Comparison of ENCODE assay signal across 18 mouse cellular contexts in genomic region chr6:58879987-58880386, GRCm38 (mm10). TPM values are rescaled to one million over a fixed set of nuclear protein-coding genes. Genes with fewer than 3 reads are reported as not detected.
DNase-seq lines count a peak whose midpoint lies in the region; ATAC-seq lines count a peak whose summit lies in the region.
"Had no signal": no experiment of that assay in that cellular context is flagged by ENCODE, and none has a peak within 500 bp of the region (broad histone marks: within the 10 kb centered on the region; RNA-seq: fewer than 3 reads in every experiment).

No protein-coding gene starts in this region.

- no peaks in the 10 kb centered on the region for H3K9me3 ChIP-seq in heart, embryonic 15.5 days (replicated peaks)
- H3K9me3 ChIP-seq in liver, embryonic 12.5 days (replicated peaks) = no peaks in the 10 kb centered on the region
- H3K9me3 ChIP-seq in liver, embryonic 11.5 days (ENCODE audit: control insufficient read depth, low read length) = no peaks in the 10 kb centered on the region
- no peaks in the 10 kb centered on the region for H3K9me3 ChIP-seq in stomach, embryonic 14.5 days (ENCODE audit: control insufficient read depth, low read depth, low read length)
- H3K9me3 ChIP-seq: intestine, embryonic 15.5 days; liver, embryonic 15.5 days had no signal

- H3K4me1 ChIP-seq in heart, embryonic 15.5 days (replicated peaks) = peaks cover 7% of the 10 kb centered on the region
- 0 out of 2 replicates have a peak, but pooled peaks cover 6% of the 10 kb centered on the region for H3K4me1 ChIP-seq in liver, embryonic 12.5 days
- no peaks in the 10 kb centered on the region for H3K4me1 ChIP-seq in liver, embryonic 11.5 days (replicated peaks; ENCODE audit: control insufficient read depth, insufficient read depth, low read length)
- H3K4me1 ChIP-seq in stomach, embryonic 14.5 days (ENCODE audit: control insufficient read depth, insufficient read depth, low read length) = no peaks in the 10 kb centered on the region
- H3K4me1 ChIP-seq: intestine, embryonic 15.5 days; liver, embryonic 15.5 days had no signal

- WGBS in heart, embryonic 15.5 days = 82% methylated on average over 9 of the region's 9 CpGs
- WGBS in liver, embryonic 12.5 days (ENCODE audit: insufficient replicate concordance) = 80% methylated on average over 9 of the region's 9 CpGs
- WGBS in liver, embryonic 11.5 days = 91% methylated on average over 9 of the region's 9 CpGs
- 88% methylated on average over 9 of the region's 9 CpGs for WGBS in stomach, embryonic 14.5 days

- no peak overlapping the region for H3K4me2 ChIP-seq in heart, embryonic 15.5 days
- no peak overlapping the region for H3K4me2 ChIP-seq in liver, embryonic 12.5 days
- no peak overlapping the region for H3K4me2 ChIP-seq in liver, embryonic 11.5 days
- H3K4me2 ChIP-seq in stomach, embryonic 14.5 days (replicated peaks; ENCODE audit: low read depth, low read length) = no peak overlapping the region
- H3K4me2 ChIP-seq: intestine, embryonic 15.5 days; liver, embryonic 15.5 days had no signal

- no peak overlapping the region for H3K9ac ChIP-seq in heart, embryonic 15.5 days
- H3K9ac ChIP-seq in liver, embryonic 12.5 days = no peak overlapping the region
- no peak overlapping the region for H3K9ac ChIP-seq in liver, embryonic 11.5 days (ENCODE audit: low read depth, low read length)
- H3K9ac ChIP-seq in stomach, embryonic 14.5 days (replicated peaks; ENCODE audit: low read depth, low read length) = no peak overlapping the region
- H3K9ac ChIP-seq: intestine, embryonic 15.5 days; liver, embryonic 15.5 days had no signal

- no peak overlapping the region for H3K4me3 ChIP-seq in heart, embryonic 15.5 days
- H3K4me3 ChIP-seq in liver, embryonic 12.5 days = no peak overlapping the region
- no peak overlapping the region for H3K4me3 ChIP-seq in liver, embryonic 11.5 days (ENCODE audit: low read depth, low read length)
- no peak overlapping the region for H3K4me3 ChIP-seq in stomach, embryonic 14.5 days (ENCODE audit: low read depth, low read length)
- H3K4me3 ChIP-seq: intestine, embryonic 15.5 days; left cerebral cortex, adult 2 months; liver, embryonic 15.5 days had no signal

- H3K27ac ChIP-seq in heart, embryonic 15.5 days = 0 out of 2 replicates have a peak overlapping the region, but pooled peaks have one; percentile 14
- H3K27ac ChIP-seq in liver, embryonic 12.5 days = no peak overlapping the region
- H3K27ac ChIP-seq in liver, embryonic 11.5 days (ENCODE audit: low read depth, low read length) = no peak overlapping the region
- no peak overlapping the region for H3K27ac ChIP-seq in stomach, embryonic 14.5 days (ENCODE audit: low read length)
- H3K27ac ChIP-seq: intestine, embryonic 15.5 days; left cerebral cortex, adult 2 months; liver, embryonic 15.5 days; macrophage had no signal

- ATAC-seq in cerebellum, adult (ENCODE audit: insufficient number of reproducible peaks, low FRiP score, low TSS enrichment) = peak; percentile 26; the same call in 1 of the 2 replicates
- 0 out of 2 replicates have a peak, but pooled peaks have one; percentile 10 for ATAC-seq in heart, embryonic 15.5 days (replicated peaks; ENCODE audit: insufficient number of reproducible peaks, insufficient read depth, low FRiP score, low read depth)
- ATAC-seq in liver, embryonic 12.5 days = peak; percentile 27; the same call in 1 of the 2 replicates
- ATAC-seq in liver, embryonic 11.5 days (replicated peaks; ENCODE audit: low FRiP score) = no peak
- peak; percentile 18; the same call in 1 of the 2 replicates for ATAC-seq in stomach, embryonic 14.5 days (ENCODE audit: insufficient number of reproducible peaks, insufficient read depth, low FRiP score, low read depth)
- ATAC-seq: activated CD4-positive, CD25-positive, alpha-beta regulatory T cell, adult 4 months; intestine, embryonic 15.5 days; Patski had no signal

- intact Hi-C loops in heart, postnatal 10 days (cut with DNase I) = no loop called here

- peaks cover 33% of the 10 kb centered on the region for H3K36me3 ChIP-seq in heart, embryonic 15.5 days
- H3K36me3 ChIP-seq in liver, embryonic 12.5 days = no peaks in the 10 kb centered on the region
- no peaks in the 10 kb centered on the region for H3K36me3 ChIP-seq in liver, embryonic 11.5 days (ENCODE audit: control insufficient read depth, insufficient read depth, low read length)
- 0 out of 2 replicates have a peak, but pooled peaks cover under 1% of the 10 kb centered on the region for H3K36me3 ChIP-seq in stomach, embryonic 14.5 days (ENCODE audit: control insufficient read depth, insufficient read depth, low read length)
- H3K36me3 ChIP-seq: liver, embryonic 15.5 days had no signal

- no peaks in the 10 kb centered on the region for H3K27me3 ChIP-seq in heart, embryonic 15.5 days
- H3K27me3 ChIP-seq in liver, embryonic 12.5 days (replicated peaks) = no peaks in the 10 kb centered on the region
- H3K27me3 ChIP-seq in liver, embryonic 11.5 days (replicated peaks; ENCODE audit: control insufficient read depth, insufficient read depth, low read length) = no peaks in the 10 kb centered on the region
- no peaks in the 10 kb centered on the region for H3K27me3 ChIP-seq in stomach, embryonic 14.5 days (ENCODE audit: control insufficient read depth, insufficient read depth, low read length)
- H3K27me3 ChIP-seq: intestine, embryonic 15.5 days; liver, embryonic 15.5 days; Patski had no signal

- DNase-seq in cerebellum, postnatal 4 days (ENCODE audit: low spot score in 2 of 2) = no peak
- no peak for DNase-seq in heart, postnatal 10 days
- DNase-seq in liver, embryonic 11.5 days (ENCODE audit: low spot score) = no peak
- DNase-seq in kidney, adult 9 months = no peak
- DNase-seq: embryo, embryonic 11 days; gastrocnemius, postnatal 36 days; kidney, postnatal 4 days; layer of hippocampus, adult 9-11 months had no signal

RNA-seq across cellular contexts. Expression of gene Nap1l5, which starts 26.9 kb away (rescaled TPM):
- polyA plus RNA-seq in heart, embryonic 15.5 days (2015; fragmentation: Nextera tagmentation; extraction: Ambion mirVana) = 1.1 and 1.8 TPM in 2 replicates
- under 1 TPM; 0.30 to 0.62 TPM for total RNA-seq in heart, postnatal 10 days (2021)
- 0.31 and 0.38 TPM in 2 replicates for polyA plus RNA-seq in liver, embryonic 12.5 days (2016; fragmentation: Nextera tagmentation; extraction: Ambion mirVana)
- 0.77 and 1.0 TPM in 2 replicates for polyA plus RNA-seq in liver, embryonic 11.5 days (2014; fragmentation: Nextera tagmentation; extraction: Ambion mirVana)
- 7.9 and 8.4 TPM in 2 replicates for polyA plus RNA-seq in stomach, embryonic 14.5 days (2014; fragmentation: Nextera tagmentation; extraction: Ambion mirVana)
- total RNA-seq: gastrocnemius, postnatal 36 days had no signal
- polyA plus RNA-seq: macrophage, Patski had no signal

RNA-seq across cellular contexts. Expression of gene Herc3, which starts 48.7 kb away (rescaled TPM):
- polyA plus RNA-seq in heart, embryonic 15.5 days (2015; fragmentation: Nextera tagmentation; extraction: Ambion mirVana) = 40.5 and 47.1 TPM in 2 replicates
- total RNA-seq in heart, postnatal 10 days (2021) = 100 to 1,000 TPM in 1 of 2 experiments, 10 to 100 TPM in 1; 93.1 to 102 TPM
- polyA plus RNA-seq in liver, embryonic 12.5 days (2016; fragmentation: Nextera tagmentation; extraction: Ambion mirVana) = 2.6 and 3.0 TPM in 2 replicates
- polyA plus RNA-seq in liver, embryonic 11.5 days (2014; fragmentation: Nextera tagmentation; extraction: Ambion mirVana) = 3.6 and 3.9 TPM in 2 replicates
- 13.2 and 16.8 TPM in 2 replicates for polyA plus RNA-seq in stomach, embryonic 14.5 days (2014; fragmentation: Nextera tagmentation; extraction: Ambion mirVana)
